Mouse (Mus musculus): Measurements from ENCODE around the gene Ankub1.

The Ankub1 gene

DNA sequence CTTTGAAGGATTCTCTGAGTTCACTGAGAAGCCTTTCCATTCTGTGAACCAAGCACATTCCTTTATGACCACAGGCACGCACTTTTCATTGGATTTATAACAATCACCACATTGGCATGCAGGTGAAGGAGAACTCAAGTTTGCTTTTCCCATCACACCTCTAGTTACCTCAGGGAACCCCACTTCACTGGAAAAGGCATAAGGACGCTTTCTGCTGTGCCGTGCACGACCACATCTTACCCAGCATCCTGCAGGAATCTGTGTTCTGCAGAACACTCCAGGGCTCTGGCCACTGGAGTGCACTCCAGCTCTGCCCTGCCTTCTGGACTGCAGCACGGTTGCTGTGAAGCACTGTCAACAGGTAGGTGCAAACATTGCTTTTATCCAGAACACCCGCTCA, 55.0 kb downstream of the Ankub1 start:
- no peak for DNase-seq

- DNase-seq, result no peak
Measured at GRCm38 (mm10) chr3:57634763-57635487, 57.7 kb downstream of the Ankub1 start.

DNA sequence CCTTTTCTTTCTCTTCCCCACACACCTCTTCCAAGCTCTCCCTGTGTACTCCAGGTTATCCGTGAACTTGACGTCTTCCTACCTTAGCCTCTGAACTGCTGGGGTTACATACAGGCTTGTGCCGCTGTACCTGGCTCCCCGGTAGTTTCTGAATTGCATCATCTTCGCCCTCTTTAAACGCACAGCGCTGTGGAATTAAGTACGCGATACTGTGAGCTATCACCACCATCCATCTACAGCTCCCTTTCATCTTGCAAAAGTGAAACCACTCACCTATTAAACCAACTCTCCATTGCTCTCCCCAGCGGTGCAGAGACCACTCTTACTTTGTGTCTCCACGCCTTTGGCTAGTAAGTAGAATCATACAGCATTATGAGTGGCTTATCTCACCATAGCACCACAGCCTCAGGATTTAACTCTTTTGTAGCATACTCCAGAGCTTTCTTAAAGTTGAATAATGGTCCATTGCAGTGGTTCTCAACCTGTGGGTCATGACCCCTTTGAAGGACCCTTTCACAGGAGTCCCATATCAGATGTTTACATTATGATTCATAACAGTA, 65.6 kb downstream of the Ankub1 start:
- DNase-seq, result no peak

DNA sequence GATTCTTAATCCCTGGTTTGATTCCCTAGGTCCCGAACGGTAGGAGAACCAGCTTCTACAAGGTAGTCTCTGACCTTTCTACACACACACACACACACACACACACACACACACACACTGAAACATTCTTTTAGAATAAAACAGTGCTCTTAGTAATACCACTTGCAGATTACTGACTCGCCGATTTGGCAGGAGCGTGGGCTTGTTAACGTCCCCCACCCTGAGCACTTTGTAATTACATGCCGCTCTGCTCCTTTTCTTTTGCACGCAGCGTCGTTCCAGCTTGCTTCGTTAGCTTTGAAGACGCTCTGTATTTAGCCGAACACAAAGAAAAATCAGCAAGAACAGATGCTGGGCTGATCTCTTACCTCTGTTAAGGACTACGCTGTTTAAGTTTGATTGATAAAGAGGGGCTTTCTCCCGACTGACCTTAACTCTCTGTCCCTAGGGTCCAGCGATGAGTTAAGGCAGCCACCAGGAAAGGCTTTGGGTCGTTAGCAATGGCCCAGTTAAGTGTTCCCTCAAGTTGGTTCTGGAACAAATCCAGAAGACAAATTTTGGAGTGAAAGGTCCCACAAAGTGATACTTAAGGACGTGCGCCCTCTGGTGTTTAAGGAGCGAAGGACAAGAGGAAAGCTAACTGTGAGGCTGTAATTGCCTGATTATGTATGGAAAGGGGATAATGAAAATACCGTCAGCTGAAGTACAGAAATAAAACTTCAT, 67.2 kb downstream of the Ankub1 start:
- DNase-seq, result peak; percentile 24 to 74

- DNase-seq, result peak; percentile 28 to 67
Measured at GRCm38 (mm10) chr3:57619718-57620117, 72.9 kb downstream of the Ankub1 start.

GRCm38 (mm10) chr3:57615652-57616051, 76.9 kb downstream of the Ankub1 start:
- DNase-seq, result no peak

DNA sequence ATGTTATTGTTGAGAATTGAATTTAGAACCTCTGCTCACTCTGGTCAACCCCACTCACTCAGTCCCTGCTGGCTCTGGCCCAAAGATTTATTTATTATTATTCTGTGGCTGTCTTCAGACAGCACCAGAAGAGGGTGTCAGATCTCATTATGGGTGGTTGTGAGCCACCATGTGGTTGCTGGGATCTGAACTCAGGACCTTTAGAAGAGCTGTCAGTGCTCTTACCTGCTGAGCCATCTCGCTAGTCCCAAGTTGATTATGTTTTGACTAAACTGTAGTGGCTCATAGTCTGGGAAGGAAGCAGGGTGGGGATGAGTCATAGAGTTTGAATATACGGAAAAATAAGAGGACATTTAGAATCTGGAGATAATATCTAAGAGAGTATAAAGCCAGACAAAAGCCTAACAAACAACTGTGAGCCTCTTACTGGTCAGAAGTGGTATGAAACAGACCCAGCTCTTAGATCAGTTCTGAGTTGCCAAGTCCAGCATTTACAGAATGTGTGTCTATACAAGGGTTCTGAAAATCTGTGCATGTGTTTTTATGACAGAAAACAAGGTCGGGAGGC, 80.1 kb downstream of the Ankub1 start:
- no peak for DNase-seq

DNA sequence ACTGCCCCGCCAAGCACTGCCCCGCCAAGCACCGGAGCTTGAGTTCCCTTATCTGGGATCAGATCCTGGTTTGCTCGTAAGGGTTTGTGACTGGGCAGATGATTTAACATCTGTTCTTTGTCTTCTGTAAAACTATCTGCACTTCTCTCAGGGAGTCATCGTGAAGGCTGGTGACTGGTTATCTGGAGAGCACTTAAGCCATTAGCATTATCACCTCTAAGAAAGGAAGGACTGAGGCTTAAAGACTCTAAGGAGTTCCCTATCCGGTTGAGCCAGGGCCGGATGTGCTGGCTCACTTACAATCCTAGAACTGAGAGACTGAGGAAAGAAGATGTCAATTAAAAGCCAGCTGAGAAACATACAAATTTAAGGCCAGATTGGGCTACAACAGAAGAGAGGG, 80.8 kb downstream of the Ankub1 start:
- no peak for DNase-seq
